Mouse (Mus musculus) gastrocnemius, postnatal 14 days (tissue): ENCODE measurements around the gene Lactbl1. TPM values are rescaled to one million over a fixed set of nuclear protein-coding genes. Genes with fewer than 3 reads are reported as not detected.

Source experiments
- DNase-seq: peaks from one replicate; pipeline ENCODE4 v3.0.0; 2021; ENCODE audit warnings: mixed read lengths
- intact Hi-C: fragments of 180-260 bp; cut with DNase I; formaldehyde crosslinking; loops from one replicate; pipeline ENCODE4 v1.15.1; 2025; ENCODE audit warnings: low total_unique reads
- long read RNA-seq, 2 experiments: library from polyadenylated mRNA; stranded (forward); transcript quantifications; one replicate each; pipeline ENCODE4 v2.0.0; 2021
- total RNA-seq, 2 experiments: library from RNA; stranded (reverse); gene quantifications; 2 replicates each; pipeline ENCODE4 v1.2.3; 2021

The Lactbl1 gene
- not detected for total RNA-seq
- long read RNA-seq, experiment 1 = 0 reads
- long read RNA-seq, experiment 2 = 0 reads

- intact Hi-C loops = loop anchor here (5.0 kb wide), 3 partner anchors 95 to 250 kb away; no protein-coding TSS in a partner anchor
- DNase-seq = no peak
Measured at GRCm38 (mm10) chr4:136622388-136622787, at the start of gene Lactbl1. Lactbl1 (plus strand) TSS chr4:136622621.

- no peak for DNase-seq
- intact Hi-C loops = no loop called here
Measured at GRCm38 (mm10) chr4:136581885-136582284, 40.5 kb upstream of the Lactbl1 start.

GRCm38 (mm10) chr4:136587221-136587827, 35.1 kb upstream of the Lactbl1 start:
- intact Hi-C loops = no loop called here
- no peak for DNase-seq

DNA sequence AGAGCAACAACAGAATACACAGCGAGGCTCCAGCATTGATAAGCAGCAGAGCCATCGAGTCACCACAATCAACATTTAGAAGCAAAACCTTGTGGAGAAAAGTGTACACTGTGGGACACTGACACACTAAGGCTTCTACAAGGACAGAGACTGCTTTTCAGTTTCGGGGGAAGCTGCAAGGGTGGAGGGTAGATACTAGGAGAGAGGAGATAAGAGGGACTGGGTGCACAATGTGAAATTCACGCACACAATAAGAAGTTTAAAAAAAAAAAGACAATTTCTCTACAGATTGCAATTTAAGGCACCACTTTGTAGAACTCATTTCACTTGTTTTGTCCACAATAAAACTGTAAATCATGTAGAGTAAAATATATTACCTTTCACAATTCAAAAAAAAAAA, 34.4 kb upstream of the Lactbl1 start:
- DNase-seq = no peak
- intact Hi-C loops = no loop called here

DNA sequence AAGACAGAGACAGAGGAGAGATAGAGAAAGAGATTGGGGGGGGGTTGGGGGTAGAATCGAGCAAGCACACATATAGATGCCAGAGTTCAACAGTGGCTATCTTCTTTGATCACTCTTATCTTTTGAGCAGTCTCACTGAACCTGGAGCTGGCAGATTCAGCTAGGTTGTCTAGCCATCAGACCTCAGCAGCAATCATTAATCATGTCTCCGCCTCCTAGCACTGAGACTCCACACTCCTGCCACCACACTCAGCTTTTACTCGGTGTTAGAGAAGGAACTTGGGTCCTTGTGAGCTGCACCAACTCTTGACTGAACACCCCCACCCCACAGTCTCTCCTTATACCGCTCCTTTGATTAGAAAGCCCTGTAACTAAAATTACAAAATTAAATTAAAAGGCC, 30.3 kb upstream of the Lactbl1 start:
- intact Hi-C loops = no loop called here
- DNase-seq = no peak

DNA sequence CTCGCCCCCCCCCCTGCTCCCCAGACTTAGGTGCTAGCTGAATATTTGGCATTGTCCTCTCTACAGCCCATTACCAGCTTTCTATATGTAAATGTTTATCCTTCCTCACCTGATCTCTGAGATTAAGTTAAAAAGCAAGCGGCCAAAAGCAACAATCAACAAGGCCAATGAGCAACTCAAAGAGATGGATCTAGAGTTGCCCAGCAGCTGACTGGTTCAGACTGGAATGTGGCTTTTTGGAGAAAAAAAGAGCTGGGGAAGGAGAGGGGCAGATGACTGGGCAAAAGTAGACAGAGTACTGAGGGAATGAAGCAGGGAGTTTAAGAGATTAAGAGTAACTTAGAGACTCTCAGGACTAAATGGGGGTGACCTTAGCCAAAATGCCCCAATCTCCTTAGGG, 28.4 kb upstream of the Lactbl1 start:
- intact Hi-C loops = no loop called here
- no peak for DNase-seq

- intact Hi-C loops = no loop called here
- DNase-seq = no peak
Measured at GRCm38 (mm10) chr4:136595221-136595620, 27.2 kb upstream of the Lactbl1 start.

GRCm38 (mm10) chr4:136598268-136598876, 24.0 kb upstream of the Lactbl1 start:
- intact Hi-C loops = no loop called here
- DNase-seq = no peak

- intact Hi-C loops = no loop called here
Measured at GRCm38 (mm10) chr4:136599869-136600268, 22.6 kb upstream of the Lactbl1 start.

GRCm38 (mm10) chr4:136600536-136600935, 21.9 kb upstream of the Lactbl1 start:
- intact Hi-C loops = no loop called here

More at GRCm38 (mm10) chr4:136599869-136600268, 22.6 kb upstream of the Lactbl1 start:
- DNase-seq = no peak

DNA sequence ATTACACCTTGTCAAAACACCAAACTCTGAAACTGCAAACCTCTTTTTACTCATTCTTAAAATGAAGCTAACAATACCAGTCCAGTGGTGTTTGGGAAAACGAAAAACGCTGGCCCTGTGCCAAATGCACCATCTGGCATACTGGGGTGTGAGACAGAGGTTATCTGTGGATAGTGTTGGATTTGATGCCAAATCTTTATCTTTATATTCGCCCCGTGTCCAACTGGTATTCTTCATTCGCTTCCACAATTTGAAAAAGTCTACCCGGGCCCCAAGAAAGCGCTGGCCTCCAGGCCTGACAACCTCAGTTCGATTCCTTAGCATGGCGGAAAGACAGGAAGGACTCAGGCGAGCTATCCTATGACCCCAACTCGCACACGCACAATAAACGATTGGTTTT, 20.9 kb upstream of the Lactbl1 start:
- intact Hi-C loops = no loop called here
- peak; percentile 56 for DNase-seq

More at GRCm38 (mm10) chr4:136600536-136600935, 21.9 kb upstream of the Lactbl1 start:
- no peak for DNase-seq

DNA sequence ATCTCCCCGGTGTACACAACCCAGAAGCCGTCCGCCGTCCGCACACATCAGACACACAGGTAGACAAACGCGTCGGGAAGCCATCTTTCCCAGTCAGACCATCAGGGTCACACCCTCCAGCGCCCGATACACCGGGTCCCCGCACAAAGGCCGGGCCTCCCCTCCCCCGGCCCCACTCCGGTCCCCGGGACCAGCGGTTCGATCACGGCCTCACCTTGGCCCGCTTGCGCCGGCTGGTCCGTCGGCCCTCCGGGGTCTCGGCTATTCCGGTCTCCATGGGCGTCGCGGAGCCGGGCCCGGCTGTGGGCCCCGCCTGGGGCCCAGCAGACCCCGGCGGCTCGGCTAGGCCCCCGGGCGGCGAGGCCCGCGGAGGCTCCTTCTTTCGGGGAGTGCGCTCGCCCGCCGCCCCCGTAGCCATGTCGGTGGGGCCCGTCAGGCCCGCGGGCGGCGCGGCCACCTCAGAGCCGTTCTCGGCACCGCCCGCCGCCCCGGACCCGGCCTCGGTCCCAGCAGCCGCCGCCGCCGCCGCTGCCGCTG, 20.3 kb upstream of the Lactbl1 start:
- peak; percentile 22 for DNase-seq
- intact Hi-C loops = no loop called here

DNA sequence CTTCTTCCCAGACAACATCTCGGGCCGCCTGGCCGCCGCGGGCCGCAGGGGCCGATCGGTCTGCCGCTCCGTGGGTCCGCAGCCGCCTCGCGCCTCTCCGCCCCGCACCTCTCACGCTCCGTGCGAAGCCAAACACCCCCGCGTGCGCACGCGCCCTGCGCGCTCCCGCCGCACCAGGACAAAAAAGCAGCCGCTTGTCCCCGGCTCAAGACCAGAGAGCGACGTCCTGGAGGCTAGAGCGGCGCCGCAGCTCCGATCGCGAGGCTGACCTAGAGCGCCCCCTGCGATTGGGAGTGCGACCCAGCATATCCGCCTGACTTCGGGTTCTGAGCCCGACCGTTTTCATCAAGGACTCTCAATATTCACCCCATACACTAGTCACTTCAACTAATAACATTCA, 19.9 kb upstream of the Lactbl1 start, which contains the start of gene Kdm1a:
Gene Kdm1a (minus strand): TSS at position 156 of the 400 bp plus-strand sequence.
- intact Hi-C loops = no loop called here
- DNase-seq = peak; percentile 94

- DNase-seq = no peak
- intact Hi-C loops = no loop called here
Measured at GRCm38 (mm10) chr4:136605756-136606485, 16.5 kb upstream of the Lactbl1 start.

DNA sequence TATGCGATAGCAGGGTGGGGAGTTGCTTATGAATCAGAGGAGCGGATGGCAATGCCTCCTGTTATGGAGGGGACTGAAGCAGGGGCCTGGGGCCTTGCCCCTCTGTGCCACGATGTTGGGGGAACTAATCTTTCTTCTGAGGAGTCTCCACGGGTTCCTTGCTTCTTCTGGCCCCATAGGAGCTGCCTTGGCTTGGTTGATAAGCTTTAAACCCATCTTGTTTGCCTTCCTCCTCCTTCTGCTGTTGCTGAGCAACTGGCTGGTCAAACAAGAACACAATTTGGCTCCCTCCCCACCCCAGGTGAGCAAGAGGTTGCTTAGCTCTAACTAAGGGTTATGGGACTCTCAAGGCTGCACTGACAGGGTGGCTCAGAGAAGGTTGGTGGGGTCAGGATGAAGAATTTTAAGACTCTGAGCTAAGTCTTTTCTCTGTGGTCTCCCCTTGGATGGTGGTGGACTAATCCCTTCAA, 12.0 kb upstream of the Lactbl1 start, which contains the start of gene Tex46:
Gene Tex46 (plus strand): TSS at position 51 of the 470 bp plus-strand sequence.
- no peak for DNase-seq
- intact Hi-C loops = no loop called here

GRCm38 (mm10) chr4:136613657-136614056, 8.8 kb upstream of the Lactbl1 start:
- intact Hi-C loops = no loop called here
- DNase-seq = no peak

- no peak for DNase-seq
Measured at GRCm38 (mm10) chr4:136621336-136621735, 1.1 kb upstream of the Lactbl1 start.

DNA sequence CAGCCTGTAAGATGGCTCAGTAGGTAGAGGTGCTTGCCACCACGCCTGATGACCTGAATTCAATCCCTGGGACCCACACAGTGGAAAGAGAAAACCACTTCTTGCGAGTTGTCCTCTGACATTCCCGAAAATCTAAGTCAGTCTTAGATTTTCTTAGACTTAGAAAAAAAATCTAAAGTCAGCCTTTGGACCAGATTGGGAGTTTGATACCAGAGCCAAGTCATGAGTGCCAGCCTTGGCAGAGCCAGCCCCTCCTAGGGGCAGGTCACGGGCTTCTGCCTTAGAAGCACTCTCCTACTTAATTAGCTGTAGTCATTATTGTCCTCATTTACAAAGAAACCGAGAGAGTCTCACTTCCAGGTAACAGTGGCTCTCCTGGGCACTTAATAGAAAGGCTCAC, 465 bp upstream of the Lactbl1 start:
- intact Hi-C loops = loop anchor here (5.0 kb wide), 3 partner anchors 95 to 250 kb away; no protein-coding TSS in a partner anchor
- DNase-seq = no peak

More at GRCm38 (mm10) chr4:136621336-136621735, 1.1 kb upstream of the Lactbl1 start:
- intact Hi-C loops = loop anchor here (5.0 kb wide), 3 partner anchors 94 to 249 kb away; no protein-coding TSS in a partner anchor

DNA sequence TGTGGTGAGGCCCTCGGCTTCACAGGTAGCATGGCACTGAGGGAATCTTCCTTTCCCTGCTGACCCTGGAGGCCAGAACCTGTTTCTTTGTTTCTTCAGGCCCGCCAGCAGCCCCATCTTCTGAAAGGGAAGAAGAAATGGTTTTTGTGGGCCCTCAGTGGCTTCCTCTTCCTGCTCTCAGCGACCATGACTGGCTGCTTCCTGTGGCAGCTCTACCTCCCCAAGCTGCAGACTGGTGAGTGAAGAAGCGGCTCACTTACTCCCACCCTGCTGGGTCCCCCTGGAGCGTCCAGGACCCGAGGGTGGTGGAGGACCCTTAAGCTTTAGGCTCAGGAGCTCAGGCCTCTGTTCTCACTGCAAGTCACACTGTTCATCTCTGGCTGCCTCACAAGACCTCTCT, 4.2 kb downstream of the Lactbl1 start:
- intact Hi-C loops = no loop called here
- DNase-seq = no peak
